Mouse (Mus musculus): Measurements from ENCODE around the gene Csrnp2.

DNA sequence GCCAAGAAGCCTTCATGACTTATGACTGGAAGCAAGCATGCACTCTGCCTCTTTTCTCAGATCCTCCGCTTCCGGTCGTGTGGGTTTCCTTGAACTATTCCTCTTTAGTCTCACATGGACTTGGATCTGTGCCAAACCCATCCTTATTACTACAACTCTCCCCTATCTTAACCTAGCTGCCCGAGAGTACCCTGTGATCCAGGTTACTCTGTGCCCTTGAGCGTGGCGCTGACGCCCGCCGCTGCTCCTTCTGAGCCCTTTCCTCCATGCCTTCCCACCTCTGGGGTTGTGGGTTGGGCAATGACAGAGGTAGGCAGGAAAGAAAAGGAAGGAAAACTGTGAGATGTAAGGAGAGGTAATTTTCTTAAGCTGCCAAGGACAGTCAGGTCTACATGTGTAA is 3.3 kb downstream of the Csrnp2 start:
- TF ChIP-seq GATA1 (IDR thresholded peaks at IDR 0.05; ENCODE audit: low read length), result no peak
- TF ChIP-seq TAL1 (IDR thresholded peaks at IDR 0.05; ENCODE audit: low read length), result no peak

Data from erythroblast, embryonic 14.5 days (primary cell).